Mouse (Mus musculus): ENCODE measurements at regions not wholly inside any gene's neighbourhood (a gene's known extent, or its start where the extent isn't known, plus 50 kb on each side); places are given as distances from the start of the nearest gene placed in this dataset.
A peak's percentile ranks its signal among the peaks of the same experiment; 100 is the strongest.
"Not testable (repeated sequence)": the region's sequence is repeated elsewhere in the genome, so short reads cannot be mapped to it uniquely, and the experiment has no call there.

DNA sequence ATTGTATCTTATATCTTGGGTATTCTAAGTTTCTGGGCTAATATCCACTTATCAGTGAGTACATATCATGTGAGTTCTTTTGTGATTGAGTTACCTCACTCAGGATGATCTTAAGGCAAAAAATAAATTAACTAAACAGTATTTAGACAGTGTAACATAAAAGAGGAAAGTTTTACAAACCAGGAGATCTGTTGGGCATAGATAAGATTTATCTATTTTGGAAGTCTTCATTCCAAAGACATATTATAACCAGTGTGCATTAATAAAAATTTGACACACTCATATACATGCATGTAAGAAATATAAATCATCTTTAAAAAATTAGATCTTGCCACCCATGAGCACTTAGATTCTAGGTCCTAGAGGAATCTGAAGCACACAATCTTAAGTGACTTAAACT is 343.9 kb upstream of the Fam174a start:
- DNase-seq: no peak

- no peak for DNase-seq
These were observed 343.2 kb upstream of the Fam174a start for GRCm38 (mm10) chr1:94970103-94970759.

DNA sequence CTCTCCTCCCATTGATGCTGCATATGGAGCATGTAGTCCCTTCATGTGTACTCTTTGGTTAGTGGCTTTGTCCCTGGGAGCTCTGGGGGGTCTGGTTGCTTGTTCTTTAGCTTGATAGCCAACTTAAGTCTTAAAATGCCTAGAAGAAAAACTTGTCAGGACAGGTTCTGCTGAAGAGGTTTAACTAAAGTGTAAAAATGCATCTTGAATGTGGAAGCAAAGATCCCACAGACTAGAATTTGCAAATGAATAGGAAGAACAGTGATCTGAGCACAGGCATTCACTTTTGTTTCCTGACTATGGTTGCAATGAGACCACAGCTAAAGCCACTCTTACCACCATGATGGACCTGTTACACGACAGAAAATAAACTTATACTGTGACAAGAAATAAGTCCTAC is 320.1 kb upstream of the Fam174a start:
- DNase-seq: no peak

DNA sequence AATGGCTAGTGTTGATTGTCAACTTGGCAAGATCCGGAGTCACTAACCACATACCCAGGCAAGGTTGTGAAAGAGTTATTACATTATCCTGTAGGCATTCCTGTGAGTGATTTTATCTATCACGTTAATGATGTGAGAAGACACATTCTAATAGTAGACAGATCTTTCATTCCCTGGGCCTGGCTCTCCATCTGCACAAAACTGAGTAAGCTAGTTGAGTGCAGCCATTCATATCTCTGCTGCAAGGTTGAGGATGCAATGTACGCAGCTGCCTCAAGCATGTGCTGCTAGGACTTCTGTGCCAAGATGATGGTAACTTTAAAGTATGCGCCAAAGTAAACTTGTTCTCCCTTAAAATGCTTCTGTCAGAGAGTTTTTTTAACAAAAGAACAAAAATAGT is 309.5 kb upstream of the Fam174a start:
- DNase-seq: no peak

DNA sequence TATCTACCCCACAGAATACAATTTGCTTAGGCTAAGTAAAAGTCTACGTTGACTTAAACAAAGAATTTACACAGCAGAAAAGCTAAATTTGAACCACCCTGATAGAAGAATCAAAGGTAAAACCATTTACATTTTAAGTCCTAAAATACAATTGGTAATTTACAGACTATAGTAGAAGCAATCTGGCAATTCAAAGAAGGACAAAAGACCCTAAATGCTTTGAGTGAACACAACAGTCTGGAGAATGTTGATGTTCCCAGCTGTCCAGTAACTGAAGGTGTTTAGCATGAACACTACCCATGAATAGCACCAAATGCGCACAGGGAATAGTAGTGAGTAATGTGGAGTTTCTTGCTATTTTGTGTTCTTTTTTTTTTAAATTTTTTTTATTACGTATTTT is 282.8 kb upstream of the Fam174a start:
- DNase-seq: no peak

- not testable (repeated sequence) for DNase-seq
These were observed 279.6 kb upstream of the Fam174a start for GRCm38 (mm10) chr1:95033661-95034414.

DNA sequence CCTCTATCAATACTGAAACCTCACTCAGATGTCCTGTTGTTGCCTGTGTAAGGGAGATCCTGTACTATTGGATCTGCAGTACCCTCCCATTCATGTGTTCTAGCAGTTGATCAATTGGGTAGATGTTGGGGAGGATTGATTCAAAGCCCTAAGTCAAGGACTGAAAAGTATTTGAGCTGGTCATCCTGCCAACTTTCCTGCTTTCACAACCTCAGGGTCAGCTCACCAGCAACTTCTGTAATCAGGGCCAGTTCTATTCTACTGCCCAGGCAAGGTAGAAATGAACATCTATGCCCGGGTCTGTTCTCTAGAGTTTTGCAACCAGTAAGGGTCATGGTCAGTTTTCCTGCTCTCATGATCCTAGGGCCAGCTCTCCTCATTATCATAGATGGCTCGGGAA is 275.0 kb upstream of the Fam174a start:
- DNase-seq: no peak

DNA sequence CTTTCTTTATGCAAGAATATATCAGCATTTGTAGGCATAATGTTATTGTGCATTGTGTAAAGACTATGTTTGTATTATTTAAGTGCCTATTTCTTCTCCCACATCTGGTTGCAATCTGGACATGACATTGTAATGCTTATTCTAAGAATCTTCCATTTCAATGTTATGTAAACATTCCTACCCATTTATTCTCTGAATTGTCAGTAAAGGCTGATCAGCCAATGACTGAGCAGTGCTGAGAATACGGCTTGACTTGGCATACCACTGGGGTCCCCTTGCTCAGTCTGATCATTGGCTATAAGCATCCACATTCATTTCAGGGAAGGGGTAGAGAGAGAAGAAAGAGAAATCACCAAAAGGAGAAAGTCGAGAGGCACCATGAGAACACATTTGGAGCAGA is 273.1 kb upstream of the Fam174a start:
- DNase-seq: no peak

GRCm38 (mm10) chr1:95043355-95043754 is 270.1 kb upstream of the Fam174a start:
- no peak for DNase-seq

GRCm38 (mm10) chr1:95064330-95065193 is 248.9 kb upstream of the Fam174a start:
- no peak for DNase-seq

- DNase-seq: no peak
These were observed 247.8 kb upstream of the Fam174a start for GRCm38 (mm10) chr1:95065620-95066019.

DNA sequence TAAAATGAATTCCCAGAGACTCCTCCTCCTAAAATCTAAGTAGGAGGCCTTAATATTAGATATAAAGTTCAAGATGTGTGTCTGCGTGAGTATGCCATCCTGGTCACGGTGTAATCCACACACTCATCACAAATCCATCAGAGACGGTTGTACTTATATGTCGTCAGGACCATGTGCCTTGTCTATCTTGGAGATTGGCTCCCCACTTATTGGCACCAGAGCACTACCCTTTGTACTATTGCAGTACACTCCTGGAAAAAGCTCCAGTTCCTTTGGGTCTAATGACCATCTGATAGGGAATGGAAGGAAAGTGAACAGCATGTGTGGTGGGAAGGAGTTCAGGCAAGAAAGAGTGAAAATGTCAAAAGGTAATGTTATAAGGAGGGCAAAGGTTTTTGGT is 247.4 kb upstream of the Fam174a start:
- no peak for DNase-seq

DNA sequence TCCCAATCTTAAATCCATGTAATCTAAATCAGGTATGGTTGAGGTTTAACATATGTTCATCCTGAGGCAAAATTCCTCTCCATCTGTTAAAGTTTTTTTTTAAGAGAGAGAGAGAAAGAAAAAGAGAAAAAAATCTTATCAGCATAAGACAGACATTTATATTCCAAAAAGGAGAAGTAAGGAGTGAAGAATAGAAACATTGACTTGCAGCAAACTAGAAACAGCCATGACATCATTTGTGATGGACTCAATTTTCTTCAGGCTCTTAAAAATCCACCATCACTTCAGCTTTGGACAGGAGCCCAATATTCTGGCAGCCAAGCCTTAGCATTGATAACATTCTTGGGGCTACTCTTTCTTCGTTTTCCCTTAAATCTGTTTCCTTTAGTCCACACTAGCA is 238.3 kb upstream of the Fam174a start:
- no peak for DNase-seq

DNA sequence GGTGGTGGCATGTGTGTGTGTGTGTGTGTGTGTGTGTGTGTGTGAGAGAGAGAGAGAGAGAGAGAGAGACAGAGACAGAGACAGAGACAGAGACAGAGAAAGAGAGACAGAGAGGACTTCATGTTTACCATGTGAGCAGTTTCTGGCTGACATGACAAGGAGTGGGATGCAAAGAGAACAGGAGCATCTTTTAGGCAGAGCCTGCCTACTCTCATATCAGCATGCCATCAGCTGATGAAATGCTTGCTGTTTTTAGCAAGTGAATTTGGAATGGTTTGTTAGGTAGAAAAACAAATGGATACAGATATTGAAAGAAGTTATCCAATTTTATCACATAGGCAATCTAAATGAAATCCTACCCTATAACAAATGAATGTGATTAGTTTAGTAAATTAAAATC is 203.5 kb upstream of the Fam174a start:
- no peak for DNase-seq

- no peak for DNase-seq
These were observed 199.9 kb upstream of the Fam174a start for GRCm38 (mm10) chr1:95113493-95113892.

DNA sequence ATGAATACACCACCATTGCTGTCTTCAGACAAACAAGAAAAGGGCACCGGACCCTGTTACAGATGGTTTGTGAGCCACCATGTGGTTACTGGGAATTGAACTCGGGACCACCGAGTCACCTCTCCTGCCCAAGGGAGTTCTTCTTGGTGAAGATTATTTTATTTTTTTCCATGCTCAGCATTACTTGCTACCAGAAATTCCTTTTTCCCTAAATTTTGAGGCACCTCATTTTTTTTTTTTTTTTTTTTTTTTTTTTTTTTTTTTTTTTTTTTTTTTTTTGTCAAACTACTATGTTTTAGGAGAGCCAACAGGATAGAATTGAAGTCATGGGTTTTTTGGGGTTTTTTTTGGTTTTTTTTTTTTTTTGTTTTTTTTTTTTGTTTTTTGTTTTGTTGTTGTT is 165.9 kb upstream of the Fam174a start:
- no peak for DNase-seq

- DNase-seq: no peak
These were observed 139.3 kb upstream of the Fam174a start for GRCm38 (mm10) chr1:95174013-95174582.

DNA sequence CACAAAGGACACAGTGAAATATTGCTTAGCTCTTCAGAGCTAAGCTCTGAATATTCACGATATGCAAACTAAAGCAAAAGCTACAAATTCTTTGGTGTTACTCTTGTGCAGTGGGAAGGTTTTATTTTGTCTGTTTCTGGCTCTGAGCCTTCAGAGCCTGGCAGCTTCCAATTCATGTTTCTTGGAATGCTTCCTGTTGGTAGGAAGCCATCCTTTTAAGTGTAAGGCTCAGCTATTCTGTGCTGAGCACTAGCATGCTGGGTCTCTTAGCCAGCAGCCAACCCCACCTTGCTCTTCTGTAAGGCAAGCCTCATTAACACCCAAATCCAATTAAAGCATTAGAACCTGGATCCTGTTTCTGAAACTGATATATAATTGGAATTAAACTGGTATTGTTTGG is 94.5 kb upstream of the Fam174a start:
- peak; percentile 6 for DNase-seq

DNA sequence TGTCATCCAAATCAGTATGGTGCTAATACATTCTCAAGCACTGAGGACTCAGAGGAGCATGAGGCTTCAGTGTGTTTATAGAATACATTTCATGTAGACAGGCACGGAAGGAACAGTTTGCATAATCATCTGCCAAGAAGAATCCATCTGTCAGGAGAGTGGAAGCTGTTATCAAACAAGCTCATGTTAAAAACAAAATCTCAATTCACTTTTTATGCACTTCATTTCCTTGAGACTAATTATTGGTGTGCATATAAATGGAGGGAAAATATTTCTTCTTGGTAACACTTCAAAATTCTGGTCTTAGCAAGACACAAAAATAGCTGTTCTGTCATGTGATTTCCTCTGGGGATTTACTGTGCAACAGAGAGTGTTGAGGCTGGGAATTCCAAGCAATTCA is 90.1 kb upstream of the Fam174a start:
- DNase-seq: no peak

GRCm38 (mm10) chr1:95241671-95242150 is 71.7 kb upstream of the Fam174a start:
- no peak for DNase-seq

Data from lung, postnatal 36 days (tissue).